Mouse (Mus musculus): ENCODE data around the gene Npas2. TPM values are rescaled to one million over a fixed set of nuclear protein-coding genes. Genes with fewer than 3 reads are reported as not detected.

The Npas2 gene
- total RNA-seq (2023), result not detected

GRCm38 (mm10) chr1:39192997-39193861, at the start of gene Npas2:
Gene Npas2 (plus strand): TSS chr1:39193731.

GRCm38 (mm10) chr1:39367601-39368266, 174.2 kb downstream of the Npas2 start, which contains the start of gene Rpl31:
Gene Rpl31 (plus strand): TSS chr1:39367842.

Other genes starting within 250 kb of the Npas2 start
- 10 to 100 TPM; 36.6 to 44.7 TPM for gene Pdcl3, start 208.1 kb upstream of the Npas2 start, total RNA-seq (2023)
- 100 to 1,000 TPM; 655 to 745 TPM for gene Rpl31, start 174.1 kb downstream of the Npas2 start, total RNA-seq (2023)